Mouse (Mus musculus) embryonic facial prominence, embryonic 14.5 days (tissue): ENCODE results near the gene Zswim8. TPM values are rescaled to one million over a fixed set of nuclear protein-coding genes. Genes with fewer than 3 reads are reported as not detected.
A peak's percentile ranks its signal among the peaks of the same experiment; 100 is the strongest.

Source experiments
- ATAC-seq: fragments of 200-750 bp; cut with Nextera tagmentation; 2 replicates; pipeline ENCODE4 v1.8.0; 2017; ENCODE audit warnings: low read depth, moderate number of reproducible peaks, moderate TSS enrichment
- DNase-seq: peaks from one replicate; pipeline ENCODE4 v3.0.0-alpha.2; 2015; ENCODE audit warnings: low spot score
- H3K27ac ChIP-seq: fragments of 300-500 bp; sonication (generic); replicated peaks from 2 replicates; pipeline ENCODE4 v1.5.1; 2014; ENCODE audit warnings: low read depth, mild to moderate bottlenecking, low read length, moderate library complexity
- H3K27me3 ChIP-seq: fragments of 300-500 bp; sonication (generic); replicated peaks from 2 replicates; pipeline ENCODE4 v1.6.1; 2014; ENCODE audit warnings: low read length; ENCODE audit not compliant: control insufficient read depth, insufficient read depth
- H3K36me3 ChIP-seq: fragments of 300-500 bp; sonication (generic); 2 replicates; pipeline ENCODE4 v1.6.1; 2014; ENCODE audit warnings: low read length, mixed read lengths; ENCODE audit not compliant: control insufficient read depth, insufficient read depth
- H3K4me1 ChIP-seq: fragments of 300-500 bp; sonication (generic); 2 replicates; pipeline ENCODE4 v1.6.1; 2014; ENCODE audit warnings: antibody characterized with exemption, low read length; ENCODE audit not compliant: control insufficient read depth, insufficient read depth
- H3K4me2 ChIP-seq: fragments of 300-500 bp; sonication (generic); 2 replicates; pipeline ENCODE4 v1.6.1; 2014; ENCODE audit warnings: low read depth, mild to moderate bottlenecking, low read length, moderate library complexity, mixed read lengths
- H3K4me3 ChIP-seq: fragments of 300-500 bp; sonication (generic); 2 replicates; pipeline ENCODE4 v1.5.1; 2014; ENCODE audit warnings: low read depth, mild to moderate bottlenecking, low read length
- H3K9ac ChIP-seq: fragments of 300-500 bp; sonication (generic); 2 replicates; pipeline ENCODE4 v1.6.1; 2014; ENCODE audit warnings: low read depth, mild to moderate bottlenecking, low read length, moderate library complexity, mixed read lengths
- H3K9me3 ChIP-seq: fragments of 300-500 bp; sonication (generic); 2 replicates; pipeline ENCODE4 v1.6.1; 2016; ENCODE audit warnings: low read length; ENCODE audit not compliant: control insufficient read depth
- WGBS: fragments of 180-500 bp; shearing (Covaris S2); extraction: QIAGEN DNeasy Blood & Tissue Kit; methylation state at CpG from one replicate; pipeline ENCODE4 v1.1.7; 2014; 5-methylcytosine and 5-hydroxymethylcytosine counted together
- polyA plus RNA-seq: library from polyadenylated mRNA; unstranded; fragments of >200 nt; fragmentation: Nextera tagmentation; extraction: Ambion mirVana; gene quantifications from 2 replicates; pipeline ENCODE4 v1.2.1, GENCODE M21; 2014

Gene Zswim8
- 31.1 and 34.1 TPM in 2 replicates for polyA plus RNA-seq

DNA sequence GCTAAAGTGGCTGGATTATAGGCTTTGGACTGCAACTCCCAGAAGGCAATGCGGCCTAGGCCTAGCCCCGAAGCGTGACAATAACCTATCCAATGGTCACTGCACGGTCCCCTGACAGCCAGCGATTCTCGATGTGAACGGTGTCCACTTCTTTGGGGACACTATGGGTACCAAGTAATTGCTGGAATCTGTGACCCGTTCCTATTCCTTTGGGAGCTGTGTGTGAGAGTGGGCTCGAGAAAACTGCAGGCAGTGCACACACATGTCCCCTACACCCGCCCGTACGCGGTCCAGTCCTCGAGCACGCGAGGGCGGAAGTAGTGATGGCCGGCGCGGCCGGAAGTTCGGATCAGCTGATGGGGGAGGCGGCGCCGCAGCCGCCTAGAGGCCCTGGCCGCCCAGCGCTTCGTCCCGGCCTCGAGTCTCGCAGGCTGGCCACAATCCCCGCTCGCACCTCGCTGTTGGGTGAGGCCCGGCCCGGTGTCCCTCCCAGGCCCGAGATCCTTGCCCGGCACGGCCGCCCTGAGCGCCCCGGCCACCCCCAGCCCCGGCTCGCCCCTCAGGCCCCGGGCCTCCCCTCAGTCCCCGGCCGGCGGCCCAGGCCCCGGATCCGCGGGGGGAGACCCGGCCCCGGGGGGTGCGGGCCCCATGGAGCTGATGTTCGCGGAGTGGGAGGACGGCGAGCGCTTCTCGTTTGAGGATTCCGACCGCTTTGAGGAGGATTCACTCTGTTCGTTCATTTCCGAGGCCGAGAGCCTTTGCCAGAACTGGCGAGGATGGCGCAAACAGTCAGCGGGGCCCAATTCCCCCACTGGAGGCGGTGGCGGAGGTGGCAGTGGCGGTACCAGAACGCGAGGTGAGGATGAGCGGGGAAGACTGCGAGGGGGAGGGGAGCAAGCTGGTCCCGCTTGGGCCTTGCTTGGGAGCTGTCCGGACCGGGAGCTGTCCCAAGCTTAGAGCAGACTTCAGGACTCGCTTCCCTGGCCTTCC, at the start of gene Zswim8:
Gene Zswim8, plus strand, starts transcription at position 352 of the 990 bp plus-strand sequence.
- Histone ChIP-seq H3K36me3 (peaks cover 32% of the 10 kb centered on the region), H3K27ac (peak within 1 kb of the TSS; percentile 80), H3K9ac (peak within 1 kb of the TSS; percentile 95), H3K4me2 (peak within 1 kb of the TSS; percentile 75), H3K4me3 (peak within 1 kb of the TSS; percentile 97), H3K4me1 (peaks cover 10% of the 10 kb centered on the region), H3K9me3 (no peaks in the 10 kb centered on the region), H3K27me3 (no peaks in the 10 kb centered on the region)
- under 1% methylated on average over 44 of the region's 80 CpGs for WGBS
- peak; percentile 94 for ATAC-seq
- peak; percentile 97 for DNase-seq

DNA sequence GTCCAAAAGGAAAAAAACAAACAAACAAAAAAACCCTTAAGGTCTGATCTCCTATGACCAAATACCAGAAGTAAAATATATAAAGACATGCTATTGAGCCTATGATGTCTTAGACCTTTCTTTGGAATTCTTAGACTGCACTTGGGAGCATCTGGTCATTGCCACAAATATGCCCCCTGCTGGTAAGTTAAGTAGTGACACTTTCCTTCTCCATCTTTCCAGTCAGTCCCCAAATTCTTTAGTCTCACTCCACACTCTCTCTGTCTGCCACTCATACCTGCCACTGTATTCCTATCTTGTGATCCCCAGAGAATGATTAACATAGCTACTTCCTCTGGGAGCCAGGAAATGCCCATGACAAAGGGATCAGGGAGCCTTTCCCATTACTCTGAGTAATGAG, 49.0 kb upstream of the Zswim8 start:
- DNase-seq = peak; percentile 65
- Histone ChIP-seq H3K36me3 (no peaks in the 10 kb centered on the region), H3K4me2 (no peak overlapping the region), H3K27me3 (no peaks in the 10 kb centered on the region; the same call in 1 of the 2 replicates), H3K4me1 (0 out of 2 replicates have a peak, but pooled peaks cover 5% of the 10 kb centered on the region), H3K4me3 (no peak overlapping the region), H3K9me3 (no peaks in the 10 kb centered on the region), H3K27ac (no peak overlapping the region), H3K9ac (no peak overlapping the region)
- no peak for ATAC-seq

- ATAC-seq = no peak
- H3K9ac ChIP-seq = no peak overlapping the region
- 0 out of 2 replicates have a peak, but pooled peaks cover 5% of the 10 kb centered on the region for H3K4me1 ChIP-seq
- H3K9me3 ChIP-seq = no peaks in the 10 kb centered on the region
- DNase-seq = no peak
- H3K36me3 ChIP-seq = no peaks in the 10 kb centered on the region
- 88% methylated on average over 6 of the region's 6 CpGs for WGBS
- no peak overlapping the region for H3K4me3 ChIP-seq
- no peaks in the 10 kb centered on the region; the same call in 1 of the 2 replicates for H3K27me3 ChIP-seq
- H3K4me2 ChIP-seq = no peak overlapping the region
- H3K27ac ChIP-seq = no peak overlapping the region
These were observed 48.5 kb upstream of the Zswim8 start for GRCm38 (mm10) chr14:20658902-20659301.

DNA sequence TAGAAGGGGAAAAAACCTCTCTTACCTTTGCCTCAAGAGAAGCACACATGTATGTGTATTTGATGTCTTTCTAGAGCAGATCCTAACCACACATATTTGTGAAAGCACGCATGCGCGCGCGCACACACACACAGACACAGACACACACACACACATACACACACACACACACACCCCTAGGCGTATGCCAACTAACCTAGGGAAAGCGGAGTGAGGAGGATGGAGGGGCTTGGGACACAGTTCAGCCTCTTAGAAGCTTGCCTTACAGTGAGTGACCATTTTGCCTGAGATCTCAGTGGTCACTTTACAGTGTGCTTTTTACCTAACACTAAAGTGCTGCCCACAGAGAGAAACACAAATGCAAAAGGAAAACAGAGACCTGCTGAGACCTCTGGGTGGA, 47.7 kb upstream of the Zswim8 start:
- H3K4me1 ChIP-seq = 0 out of 2 replicates have a peak, but pooled peaks cover 5% of the 10 kb centered on the region
- WGBS = 94% methylated on average over 7 of the region's 7 CpGs
- no peaks in the 10 kb centered on the region for H3K9me3 ChIP-seq

GRCm38 (mm10) chr14:20660827-20661660, 46.3 kb upstream of the Zswim8 start:
- no peaks in the 10 kb centered on the region for H3K9me3 ChIP-seq
- peak overlapping the region; percentile 91 for H3K4me2 ChIP-seq
- peak overlapping the region; percentile 69 for H3K4me3 ChIP-seq
- no peaks in the 10 kb centered on the region; the same call in 1 of the 2 replicates for H3K27me3 ChIP-seq
- WGBS = 2% methylated on average over 39 of the region's 52 CpGs
- peak overlapping the region; percentile 92 for H3K27ac ChIP-seq
- H3K9ac ChIP-seq = peak overlapping the region; percentile 77
- ATAC-seq (peak; percentile 80), DNase-seq (peak; percentile 99)
- no peaks in the 10 kb centered on the region for H3K36me3 ChIP-seq
- 0 out of 2 replicates have a peak, but pooled peaks cover 5% of the 10 kb centered on the region for H3K4me1 ChIP-seq

More for the DNA sequence above, 47.7 kb upstream of the Zswim8 start:
- H3K27ac ChIP-seq = no peak overlapping the region
- H3K36me3 ChIP-seq = no peaks in the 10 kb centered on the region
- no peak overlapping the region for H3K4me2 ChIP-seq
- no peak for ATAC-seq
- no peak for DNase-seq
- H3K4me3 ChIP-seq = no peak overlapping the region
- no peak overlapping the region for H3K9ac ChIP-seq
- no peaks in the 10 kb centered on the region; the same call in 1 of the 2 replicates for H3K27me3 ChIP-seq

DNA sequence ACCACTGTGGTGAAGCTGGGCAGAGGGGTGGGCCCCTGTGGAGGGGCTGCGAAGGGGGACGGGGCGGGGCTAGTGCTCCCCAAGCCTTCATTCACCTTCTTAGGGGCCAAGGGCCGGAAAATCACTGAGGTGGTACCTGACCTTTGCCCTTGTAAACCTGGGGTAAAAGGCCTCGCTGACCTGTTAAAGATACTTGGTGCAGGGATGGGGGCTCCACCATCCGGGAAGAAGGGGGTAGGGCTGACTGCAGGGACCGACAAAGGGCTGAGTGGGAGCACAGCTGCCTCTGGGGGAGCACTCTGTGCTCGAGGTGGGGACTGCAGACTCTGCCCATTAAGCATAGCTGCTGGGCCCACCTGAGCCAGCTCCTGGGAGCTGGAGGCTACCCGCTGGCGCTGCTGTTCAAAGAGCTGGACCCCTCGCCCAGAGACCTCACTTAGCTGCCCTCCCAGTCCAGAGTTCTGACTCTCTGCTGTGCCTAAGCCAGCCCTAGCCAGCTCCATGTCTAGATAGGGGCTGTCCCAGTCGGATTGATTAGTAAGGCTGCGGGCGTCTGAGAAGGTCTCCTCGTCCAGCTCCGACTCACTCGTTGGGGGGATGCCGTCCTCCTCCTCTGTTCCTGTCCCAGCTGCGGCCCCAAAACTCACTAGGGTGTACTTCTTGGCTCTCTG, 45.6 kb upstream of the Zswim8 start:
- H3K36me3 ChIP-seq = no peaks in the 10 kb centered on the region
- no peaks in the 10 kb centered on the region; the same call in 1 of the 2 replicates for H3K27me3 ChIP-seq
- ATAC-seq (peak; percentile 16; the same call in 1 of the 2 replicates), DNase-seq (no peak)
- H3K9ac ChIP-seq = peak overlapping the region; percentile 77
- peak overlapping the region; percentile 69 for H3K4me3 ChIP-seq
- 6% methylated on average over 18 of the region's 19 CpGs for WGBS
- peak overlapping the region; percentile 92 for H3K27ac ChIP-seq
- H3K4me1 ChIP-seq = 0 out of 2 replicates have a peak, but pooled peaks cover 5% of the 10 kb centered on the region
- H3K9me3 ChIP-seq = no peaks in the 10 kb centered on the region
- H3K4me2 ChIP-seq = peak overlapping the region; percentile 91

DNA sequence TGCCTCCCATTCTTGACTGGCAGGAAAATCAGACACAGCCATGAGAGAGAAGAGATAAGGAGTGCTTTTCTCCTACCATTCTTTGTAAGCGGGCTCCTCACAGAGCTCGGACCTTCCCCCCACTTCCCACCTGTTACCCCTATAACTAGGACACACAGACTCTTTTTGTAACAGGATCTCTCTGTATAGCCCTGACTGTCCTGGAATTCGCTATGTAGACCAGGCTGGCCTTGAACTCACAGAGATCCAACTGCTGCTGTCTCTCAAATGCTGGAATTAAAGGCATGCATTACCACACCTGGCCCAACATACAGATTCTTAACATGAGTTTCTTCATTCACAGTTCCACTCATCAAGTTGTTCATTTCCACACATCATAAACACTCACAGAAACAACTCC, 44.6 kb upstream of the Zswim8 start:
- peak overlapping the region; percentile 92; the same call in 1 of the 2 replicates for H3K27ac ChIP-seq
- DNase-seq (no peak), ATAC-seq (no peak)
- H3K36me3 ChIP-seq = no peaks in the 10 kb centered on the region
- H3K9me3 ChIP-seq = no peaks in the 10 kb centered on the region
- peak overlapping the region; percentile 77 for H3K9ac ChIP-seq
- H3K4me1 ChIP-seq = 0 out of 2 replicates have a peak, but pooled peaks cover 5% of the 10 kb centered on the region
- H3K27me3 ChIP-seq = no peaks in the 10 kb centered on the region; the same call in 1 of the 2 replicates
- peak overlapping the region; percentile 69 for H3K4me3 ChIP-seq
- WGBS = 78% methylated on average over 3 of the region's 3 CpGs
- H3K4me2 ChIP-seq = no peak overlapping the region
